15 mouse cellular contexts compared by ENCODE assay signal in genomic region chr3:116940804-116941558, GRCm38 (mm10). TPM values are rescaled to one million over a fixed set of nuclear protein-coding genes. Genes with fewer than 3 reads are reported as not detected.
A peak's percentile ranks its signal among the peaks of the same experiment; 100 is the strongest.
DNase-seq lines count a peak whose midpoint lies in the region; ATAC-seq and TF ChIP-seq lines count a peak whose summit lies in the region.
"Had no signal": no experiment of that assay in that cellular context is flagged by ENCODE, and none has a peak within 500 bp of the region (broad histone marks: within the 10 kb centered on the region; RNA-seq: fewer than 3 reads in every experiment).

No protein-coding gene starts in this region.

- ATAC-seq in heart, embryonic 15.5 days (replicated peaks; ENCODE audit: insufficient number of reproducible peaks, insufficient read depth, low FRiP score, low read depth), result no peak
- ATAC-seq: hindbrain, postnatal 0 days; Patski had no signal

- peak overlapping the region; percentile 61 for H3K27ac ChIP-seq in heart, embryonic 15.5 days
- H3K27ac ChIP-seq in left cerebral cortex, adult 2 months, result peak overlapping the region; percentile 69
- H3K27ac ChIP-seq: hindbrain, postnatal 0 days; liver, embryonic 13.5 days had no signal

- no peak for TF ChIP-seq CTCF in left cerebral cortex, adult 2 months (IDR thresholded peaks at IDR 0.05)

- intact Hi-C loops in heart, postnatal 14 days (cut with DNase I), result no loop called here
- intact Hi-C loops in left cerebral cortex, adult 2 months (cut with DNase I), result loop anchor here (2.0 kb wide), 2 partner anchors 44 to 66 kb away; no protein-coding TSS in a partner anchor

- no peak for DNase-seq in heart, postnatal 14 days
- peak; percentile 25 to 67 for DNase-seq in lung, adult 18-20 months
- no peak for DNase-seq in lung, postnatal 14 days
- no peak for DNase-seq in left cerebral cortex, adult 2 months (ENCODE audit: extremely low spot score in 1 of 2, low spot score in 2 of 2)
- DNase-seq in right cerebral cortex, postnatal 36 days (ENCODE audit: low spot score in 2 of 2), result peak; percentile 32 to 64
- no peak for DNase-seq in kidney, postnatal 14 days
- DNase-seq: adrenal gland, postnatal 25 days; cerebellum, adult 18-20 months; kidney, postnatal 10 days; liver, embryonic 13.5 days had no signal

- no peak overlapping the region for H3K4me3 ChIP-seq in heart, embryonic 15.5 days
- H3K4me3 ChIP-seq in left cerebral cortex, adult 2 months, result no peak overlapping the region
- H3K4me3 ChIP-seq: liver, embryonic 13.5 days had no signal

- 54% methylated on average over 10 of the region's 10 CpGs for WGBS in heart, embryonic 15.5 days

- H3K9ac ChIP-seq in heart, embryonic 15.5 days, result no peak overlapping the region
- H3K9ac ChIP-seq: liver, embryonic 13.5 days had no signal

- peaks cover 13% of the 10 kb centered on the region; the same call in 1 of the 2 replicates for H3K4me1 ChIP-seq in heart, embryonic 15.5 days (replicated peaks)
- H3K4me1 ChIP-seq: liver, embryonic 13.5 days had no signal

- H3K4me2 ChIP-seq in heart, embryonic 15.5 days, result no peak overlapping the region
- H3K4me2 ChIP-seq: liver, embryonic 13.5 days had no signal

- H3K36me3 ChIP-seq in heart, embryonic 15.5 days, result no peaks in the 10 kb centered on the region; the same call in 1 of the 2 replicates
- H3K36me3 ChIP-seq: liver, embryonic 13.5 days had no signal

- no peaks in the 10 kb centered on the region for H3K9me3 ChIP-seq in heart, embryonic 15.5 days (replicated peaks)
- H3K9me3 ChIP-seq: liver, embryonic 13.5 days had no signal

- H3K27me3 ChIP-seq in heart, embryonic 15.5 days, result no peaks in the 10 kb centered on the region
- H3K27me3 ChIP-seq: liver, embryonic 13.5 days; Patski had no signal

RNA-seq across cellular contexts. Expression of gene 4930455H04Rik, which starts 27.1 kb away (rescaled TPM):
- not detected in 2 replicates for polyA plus RNA-seq in heart, embryonic 15.5 days (2015; fragmentation: Nextera tagmentation; extraction: Ambion mirVana)
- not detected for total RNA-seq in heart, postnatal 14 days (2021)
- not detected for total RNA-seq in left cerebral cortex, adult 2 months (2021)
- total RNA-seq: adrenal gland, postnatal 25 days; hindbrain, postnatal 0 days; midbrain, postnatal 0 days had no signal
- polyA plus RNA-seq: hindbrain, postnatal 0 days; liver, embryonic 13.5 days; midbrain, postnatal 0 days; Patski; spleen, adult 2 months had no signal

RNA-seq across cellular contexts. Expression of gene Palmd, which starts 27.8 kb away (rescaled TPM):
- polyA plus RNA-seq in heart, embryonic 15.5 days (2015; fragmentation: Nextera tagmentation; extraction: Ambion mirVana), result 14.5 and 17.4 TPM in 2 replicates
- total RNA-seq in heart, postnatal 14 days (2021), result 10 to 100 TPM; 64.2 to 75.2 TPM
- 10 to 100 TPM; 21.6 to 23.6 TPM for total RNA-seq in left cerebral cortex, adult 2 months (2021)

Comparison
In these comparisons a context has a peak if more than half of its experiments do, and no peak if none do; other contexts are left out.
1. DNase-seq: peak in lung, adult 18-20 months (2 of 2) and right cerebral cortex, postnatal 36 days (2 of 2); none in heart, postnatal 14 days (0 of 2), lung, postnatal 14 days (single experiment), left cerebral cortex, adult 2 months (0 of 2) and kidney, postnatal 14 days (single experiment).